Mouse (Mus musculus) G1E (cell line): ENCODE data around the gene Plekhh1.

Source experiments
- CTCF ChIP-seq: IDR thresholded peaks from 2 replicates; pipeline ENCODE4 v1.5.1; 2012; ENCODE audit warnings: low read depth, low read length, inconsistent platforms, mixed read lengths
- GATA1 ChIP-seq: IDR thresholded peaks from 2 replicates; pipeline ENCODE4 v1.6.1; 2012; ENCODE audit warnings: borderline replicate concordance, low read length, inconsistent platforms, mixed read lengths

DNA sequence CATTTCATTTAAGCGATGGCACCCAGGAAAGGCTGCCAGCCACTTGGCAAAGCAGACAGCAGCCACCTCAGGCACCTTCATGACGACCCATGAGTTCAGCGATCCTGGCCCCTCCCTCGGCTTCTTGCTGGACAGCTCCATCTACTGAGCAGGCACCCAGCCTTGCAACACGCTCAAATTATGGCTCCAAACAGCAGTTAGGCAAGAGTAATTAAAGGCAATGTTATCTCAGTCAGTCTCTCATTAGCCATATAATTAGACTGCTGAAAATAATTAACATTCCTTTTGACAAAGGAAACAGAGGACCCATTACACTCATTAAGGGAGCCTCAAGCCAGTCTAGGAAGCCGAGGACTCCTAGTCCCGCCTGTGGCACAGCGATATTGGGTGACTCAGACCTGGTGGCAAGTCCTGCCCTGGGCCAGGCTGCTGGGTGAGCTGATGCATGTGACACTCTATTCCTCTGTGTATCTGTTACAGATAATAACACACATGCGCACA is 41.3 kb upstream of the Plekhh1 start:
- TF ChIP-seq CTCF (no peak), GATA1 (no peak)
